Mouse (Mus musculus) forebrain, embryonic 14.5 days (tissue): ENCODE data around the gene Cbx5. TPM values are rescaled to one million over a fixed set of nuclear protein-coding genes. Genes with fewer than 3 reads are reported as not detected.
A peak's percentile ranks its signal among the peaks of the same experiment; 100 is the strongest.

Source experiments
- ATAC-seq: fragments of 200-750 bp; cut with Nextera tagmentation; 2 replicates; pipeline ENCODE4 v1.8.0; 2017; ENCODE audit warnings: mild to moderate bottlenecking, moderate library complexity
- DNase-seq: peaks from one replicate; pipeline ENCODE4 v3.0.0-alpha.2; 2015; ENCODE audit warnings: low spot score
- H3K27ac ChIP-seq: fragments of 300-500 bp; sonication (generic); 2 replicates; pipeline ENCODE4 v1.5.1; 2014; ENCODE audit warnings: low read depth, mild to moderate bottlenecking, control low read depth, low read length, moderate library complexity
- H3K27me3 ChIP-seq: fragments of 300-500 bp; sonication (generic); replicated peaks from 2 replicates; pipeline ENCODE4 v1.6.1; 2014; ENCODE audit warnings: low read length, control low read depth, mixed read lengths; ENCODE audit not compliant: control insufficient read depth, insufficient read depth
- H3K36me3 ChIP-seq: fragments of 300-500 bp; sonication (generic); 2 replicates; pipeline ENCODE4 v1.6.1; 2014; ENCODE audit warnings: low read length, control low read depth; ENCODE audit not compliant: control insufficient read depth, insufficient read depth
- H3K4me1 ChIP-seq: fragments of 300-500 bp; sonication (generic); 2 replicates; pipeline ENCODE4 v1.6.1; 2014; ENCODE audit warnings: antibody characterized with exemption, low read length, control low read depth; ENCODE audit not compliant: control insufficient read depth, insufficient read depth
- H3K4me2 ChIP-seq: fragments of 300-500 bp; sonication (generic); 2 replicates; pipeline ENCODE4 v1.6.1; 2014; ENCODE audit warnings: mild to moderate bottlenecking, control low read depth, low read length
- H3K4me3 ChIP-seq: fragments of 300-500 bp; sonication (generic); 2 replicates; pipeline ENCODE4 v1.5.1; 2014; ENCODE audit warnings: low read depth, low read length, control low read depth
- H3K9ac ChIP-seq: fragments of 300-500 bp; sonication (generic); 2 replicates; pipeline ENCODE4 v1.6.1; 2014; ENCODE audit warnings: mild to moderate bottlenecking, low read length, control low read depth, moderate library complexity
- H3K9me3 ChIP-seq: fragments of 300-500 bp; sonication (generic); replicated peaks from 2 replicates; pipeline ENCODE4 v1.6.1; 2016; ENCODE audit warnings: low read length, control low read depth, mixed read lengths; ENCODE audit not compliant: control insufficient read depth
- WGBS: fragments of 180-500 bp; shearing (Covaris S2); extraction: QIAGEN DNeasy Blood & Tissue Kit; methylation state at CpG from one replicate; pipeline ENCODE4 v1.1.7; 2014; 5-methylcytosine and 5-hydroxymethylcytosine counted together
- polyA plus RNA-seq: library from polyadenylated mRNA; unstranded; fragments of >200 nt; fragmentation: Nextera tagmentation; extraction: Ambion mirVana; gene quantifications from 2 replicates; pipeline ENCODE4 v1.2.1, GENCODE M21; 2014

Cbx5 gene
- polyA plus RNA-seq, 1 experiment from 2014 or later, result 154 TPM

GRCm38 (mm10) chr15:103228904-103229303, 10.7 kb downstream of the Cbx5 start:
- H3K4me2 ChIP-seq, result no peak overlapping the region
- no peaks in the 10 kb centered on the region for H3K36me3 ChIP-seq
- H3K4me3 ChIP-seq, result no peak overlapping the region
- H3K4me1 ChIP-seq, result peaks cover 6% of the 10 kb centered on the region; the same call in 1 of the 2 replicates
- DNase-seq (no peak), ATAC-seq (no peak)
- H3K9ac ChIP-seq, result no peak overlapping the region
- H3K9me3 ChIP-seq, result no peaks in the 10 kb centered on the region
- no peaks in the 10 kb centered on the region for H3K27me3 ChIP-seq
- 85% methylated on average over 2 of the region's 2 CpGs for WGBS
- no peak overlapping the region for H3K27ac ChIP-seq

GRCm38 (mm10) chr15:103227572-103227971, 12.0 kb downstream of the Cbx5 start:
- DNase-seq (no peak), ATAC-seq (no peak)
- H3K27ac ChIP-seq, result no peak overlapping the region
- H3K4me3 ChIP-seq, result no peak overlapping the region
- H3K27me3 ChIP-seq, result no peaks in the 10 kb centered on the region
- WGBS, result 83% methylated on average over 2 of the region's 2 CpGs
- H3K36me3 ChIP-seq, result no peaks in the 10 kb centered on the region
- H3K9ac ChIP-seq, result no peak overlapping the region
- H3K4me1 ChIP-seq, result peaks cover 6% of the 10 kb centered on the region; the same call in 1 of the 2 replicates
- no peaks in the 10 kb centered on the region for H3K9me3 ChIP-seq
- H3K4me2 ChIP-seq, result no peak overlapping the region

- no peaks in the 10 kb centered on the region for H3K9me3 ChIP-seq
- no peak overlapping the region for H3K9ac ChIP-seq
- no peak for ATAC-seq
- DNase-seq, result no peak
- no peaks in the 10 kb centered on the region for H3K27me3 ChIP-seq
- WGBS, result 50% methylated on average over 3 of the region's 3 CpGs
- H3K36me3 ChIP-seq, result no peaks in the 10 kb centered on the region
- H3K4me1 ChIP-seq, result peaks cover 6% of the 10 kb centered on the region; the same call in 1 of the 2 replicates
- H3K4me2 ChIP-seq, result no peak overlapping the region
- no peak overlapping the region for H3K4me3 ChIP-seq
- H3K27ac ChIP-seq, result no peak overlapping the region
Observed at GRCm38 (mm10) chr15:103227022-103227421, 12.6 kb downstream of the Cbx5 start.

GRCm38 (mm10) chr15:103224161-103224560, 15.5 kb downstream of the Cbx5 start:
- Histone ChIP-seq H3K4me2 (no peak overlapping the region), H3K27ac (no peak overlapping the region), H3K27me3 (no peaks in the 10 kb centered on the region), H3K36me3 (no peaks in the 10 kb centered on the region), H3K4me1 (peaks cover 6% of the 10 kb centered on the region; the same call in 1 of the 2 replicates), H3K9ac (no peak overlapping the region), H3K4me3 (no peak overlapping the region), H3K9me3 (no peaks in the 10 kb centered on the region)
- WGBS, result 93% methylated on average over 2 of the region's 2 CpGs
- ATAC-seq (no peak), DNase-seq (no peak)

GRCm38 (mm10) chr15:103221386-103221785, 18.2 kb downstream of the Cbx5 start:
- H3K4me3 ChIP-seq, result no peak overlapping the region
- no peaks in the 10 kb centered on the region; the same call in 1 of the 2 replicates for H3K4me1 ChIP-seq
- 96% methylated on average over 1 of the region's 1 CpGs for WGBS
- H3K27ac ChIP-seq, result no peak overlapping the region
- H3K27me3 ChIP-seq, result no peaks in the 10 kb centered on the region
- H3K4me2 ChIP-seq, result no peak overlapping the region
- no peak for DNase-seq
- no peak for ATAC-seq
- no peaks in the 10 kb centered on the region for H3K9me3 ChIP-seq
- no peaks in the 10 kb centered on the region for H3K36me3 ChIP-seq
- H3K9ac ChIP-seq, result no peak overlapping the region

- ATAC-seq (no peak), DNase-seq (no peak)
- H3K9me3 ChIP-seq, result no peaks in the 10 kb centered on the region
- no peak overlapping the region for H3K9ac ChIP-seq
- H3K4me2 ChIP-seq, result no peak overlapping the region
- no peak overlapping the region for H3K4me3 ChIP-seq
- H3K4me1 ChIP-seq, result peaks cover 5% of the 10 kb centered on the region
- H3K36me3 ChIP-seq, result no peaks in the 10 kb centered on the region
- WGBS, result 70% methylated on average over 3 of the region's 3 CpGs
- H3K27ac ChIP-seq, result no peak overlapping the region
- H3K27me3 ChIP-seq, result no peaks in the 10 kb centered on the region
Observed at GRCm38 (mm10) chr15:103220785-103221184, 18.8 kb downstream of the Cbx5 start.

- Histone ChIP-seq H3K36me3 (peaks cover 19% of the 10 kb centered on the region), H3K4me1 (peaks cover 16% of the 10 kb centered on the region), H3K27ac (peak overlapping the region; percentile 93), H3K9ac (no peak overlapping the region; the same call in 1 of the 2 replicates), H3K4me3 (peak overlapping the region; percentile 32; the same call in 1 of the 2 replicates), H3K4me2 (peak overlapping the region; percentile 60), H3K27me3 (no peaks in the 10 kb centered on the region), H3K9me3 (no peaks in the 10 kb centered on the region)
- DNase-seq, result no peak
- 21% methylated on average over 2 of the region's 2 CpGs for WGBS
- peak; percentile 15; the same call in 1 of the 2 replicates for ATAC-seq
Observed at GRCm38 (mm10) chr15:103216052-103216451, 23.6 kb downstream of the Cbx5 start.

- Histone ChIP-seq H3K27me3 (no peaks in the 10 kb centered on the region), H3K9ac (peak overlapping the region; percentile 55; the same call in 1 of the 2 replicates), H3K4me1 (peaks cover 16% of the 10 kb centered on the region), H3K27ac (peak overlapping the region; percentile 93), H3K9me3 (no peaks in the 10 kb centered on the region), H3K4me2 (peak overlapping the region; percentile 60), H3K4me3 (peak overlapping the region; percentile 32), H3K36me3 (peaks cover 27% of the 10 kb centered on the region)
- DNase-seq (peak; percentile 98), ATAC-seq (peak; percentile 97)
- WGBS, result 0% methylated on average over 15 of the region's 15 CpGs
Observed at GRCm38 (mm10) chr15:103214971-103215907, 24.4 kb downstream of the Cbx5 start.

GRCm38 (mm10) chr15:103214149-103214548, 25.5 kb downstream of the Cbx5 start:
- peak; percentile 52 for DNase-seq
- WGBS, result 1% methylated on average over 2 of the region's 2 CpGs
- H3K36me3 ChIP-seq, result peaks cover 36% of the 10 kb centered on the region

More at GRCm38 (mm10) chr15:103214149-103214548, 25.5 kb downstream of the Cbx5 start:
- no peaks in the 10 kb centered on the region for H3K27me3 ChIP-seq
- no peaks in the 10 kb centered on the region for H3K9me3 ChIP-seq
- peak overlapping the region; percentile 15 for H3K4me3 ChIP-seq
- H3K4me1 ChIP-seq, result peaks cover 16% of the 10 kb centered on the region
- H3K9ac ChIP-seq, result peak overlapping the region; percentile 17; the same call in 1 of the 2 replicates
- peak overlapping the region; percentile 60 for H3K4me2 ChIP-seq
- H3K27ac ChIP-seq, result peak overlapping the region; percentile 44; the same call in 1 of the 2 replicates
- no peak for ATAC-seq
